Mouse (Mus musculus) megakaryocyte, embryonic 14.5 days (primary cell): ENCODE results near the gene 1700025C18Rik. TPM values are rescaled to one million over a fixed set of nuclear protein-coding genes. Genes with fewer than 3 reads are reported as not detected.

ENCODE experiments used
- H3K27me3 ChIP-seq: replicated peaks from 2 replicates; pipeline ENCODE3; 2012; ENCODE audit warnings: inconsistent platforms
- H3K36me3 ChIP-seq: replicated peaks from 2 replicates; pipeline ENCODE3; 2012; ENCODE audit warnings: low read length, inconsistent platforms, mixed read lengths
- H3K4me1 ChIP-seq: 2 replicates; pipeline ENCODE4 v1.6.1; 2012; ENCODE audit warnings: inconsistent platforms
- H3K4me3 ChIP-seq: replicated peaks from 2 replicates; pipeline ENCODE3; 2012; ENCODE audit warnings: moderate library complexity, mild to moderate bottlenecking, inconsistent platforms
- H3K9me3 ChIP-seq: 2 replicates; pipeline ENCODE4 v1.6.1; 2012; ENCODE audit warnings: inconsistent platforms
- FLI1 ChIP-seq: IDR thresholded peaks from 2 replicates; pipeline ENCODE4 v1.6.1; 2012; ENCODE audit warnings: low read length, inconsistent platforms, mixed read lengths
- GATA1 ChIP-seq: IDR thresholded peaks from 3 replicates; pipeline ENCODE4 v1.6.1; 2012; ENCODE audit warnings: mixed read lengths, low read length, inconsistent platforms, borderline replicate concordance
- polyA plus RNA-seq: library from polyadenylated mRNA; stranded (reverse); fragments of >175 nt; gene quantifications from 2 replicates; pipeline ENCODE4 v1.2.3, GENCODE M21; 2012; ENCODE audit warnings: low replicate concordance; ENCODE audit not compliant: insufficient read depth

1700025C18Rik gene
- polyA plus RNA-seq, 1 experiment, result not detected

GRCm38 (mm10) chr2:165080657-165081056, 9.9 kb downstream of the 1700025C18Rik start:
- peaks cover 71% of the 10 kb centered on the region for H3K27me3 ChIP-seq
- TF ChIP-seq FLI1, result no peak
- TF ChIP-seq GATA1, result no peak

GRCm38 (mm10) chr2:165078605-165079004, 11.9 kb downstream of the 1700025C18Rik start:
- Histone ChIP-seq H3K36me3 (no peaks in the 10 kb centered on the region), H3K4me1 (peaks cover 9% of the 10 kb centered on the region; the same call in 1 of the 2 replicates), H3K4me3 (no peak overlapping the region), H3K27me3 (peaks cover 77% of the 10 kb centered on the region), H3K9me3 (no peaks in the 10 kb centered on the region)
- TF ChIP-seq GATA1 (no peak), FLI1 (no peak)

More at GRCm38 (mm10) chr2:165080657-165081056, 9.9 kb downstream of the 1700025C18Rik start:
- Histone ChIP-seq H3K36me3 (no peaks in the 10 kb centered on the region), H3K4me3 (no peak overlapping the region), H3K4me1 (no peaks in the 10 kb centered on the region), H3K9me3 (no peaks in the 10 kb centered on the region)

- Histone ChIP-seq H3K4me3 (no peak overlapping the region), H3K9me3 (no peaks in the 10 kb centered on the region), H3K27me3 (peaks cover 83% of the 10 kb centered on the region), H3K4me1 (peaks cover 9% of the 10 kb centered on the region; the same call in 1 of the 2 replicates), H3K36me3 (no peaks in the 10 kb centered on the region)
- TF ChIP-seq FLI1, result no peak
- no peak for TF ChIP-seq GATA1
These were observed 12.5 kb downstream of the 1700025C18Rik start for GRCm38 (mm10) chr2:165078045-165078444.

GRCm38 (mm10) chr2:165077055-165077454, 13.5 kb downstream of the 1700025C18Rik start:
- Histone ChIP-seq H3K36me3 (no peaks in the 10 kb centered on the region), H3K9me3 (no peaks in the 10 kb centered on the region), H3K4me3 (no peak overlapping the region), H3K27me3 (peaks cover 92% of the 10 kb centered on the region), H3K4me1 (peaks cover 9% of the 10 kb centered on the region; the same call in 1 of the 2 replicates)
- TF ChIP-seq FLI1 (no peak), GATA1 (no peak)

GRCm38 (mm10) chr2:165074937-165075336, 15.6 kb downstream of the 1700025C18Rik start:
- Histone ChIP-seq H3K36me3 (no peaks in the 10 kb centered on the region), H3K27me3 (peaks cover 95% of the 10 kb centered on the region)
- TF ChIP-seq FLI1, result no peak
- no peak for TF ChIP-seq GATA1

GRCm38 (mm10) chr2:165074081-165074884, 16.3 kb downstream of the 1700025C18Rik start:
- Histone ChIP-seq H3K36me3 (no peaks in the 10 kb centered on the region), H3K4me1 (peaks cover 9% of the 10 kb centered on the region; the same call in 1 of the 2 replicates), H3K4me3 (no peak overlapping the region), H3K9me3 (no peaks in the 10 kb centered on the region), H3K27me3 (peaks cover 95% of the 10 kb centered on the region)
- TF ChIP-seq GATA1, result no peak
- no peak for TF ChIP-seq FLI1

More at GRCm38 (mm10) chr2:165074937-165075336, 15.6 kb downstream of the 1700025C18Rik start:
- Histone ChIP-seq H3K9me3 (no peaks in the 10 kb centered on the region), H3K4me1 (peaks cover 9% of the 10 kb centered on the region; the same call in 1 of the 2 replicates), H3K4me3 (no peak overlapping the region)

- peaks cover 9% of the 10 kb centered on the region; the same call in 1 of the 2 replicates for H3K4me1 ChIP-seq
- H3K9me3 ChIP-seq, result no peaks in the 10 kb centered on the region
- H3K36me3 ChIP-seq, result no peaks in the 10 kb centered on the region
- peaks cover 94% of the 10 kb centered on the region for H3K27me3 ChIP-seq
- no peak overlapping the region for H3K4me3 ChIP-seq
- no peak for TF ChIP-seq FLI1
- TF ChIP-seq GATA1, result no peak
These were observed 17.2 kb downstream of the 1700025C18Rik start for GRCm38 (mm10) chr2:165073381-165073781.

- Histone ChIP-seq H3K4me1 (peaks cover 12% of the 10 kb centered on the region; the same call in 1 of the 2 replicates), H3K9me3 (no peaks in the 10 kb centered on the region), H3K4me3 (no peak overlapping the region), H3K27me3 (peaks cover 87% of the 10 kb centered on the region), H3K36me3 (no peaks in the 10 kb centered on the region)
- TF ChIP-seq GATA1, result no peak
- no peak for TF ChIP-seq FLI1
These were observed 20.3 kb downstream of the 1700025C18Rik start for GRCm38 (mm10) chr2:165070096-165070816.

GRCm38 (mm10) chr2:165068806-165069205, 21.7 kb downstream of the 1700025C18Rik start:
- H3K36me3 ChIP-seq, result no peaks in the 10 kb centered on the region
- no peak overlapping the region for H3K4me3 ChIP-seq
- peaks cover 4% of the 10 kb centered on the region; the same call in 1 of the 2 replicates for H3K4me1 ChIP-seq
- H3K9me3 ChIP-seq, result no peaks in the 10 kb centered on the region
- TF ChIP-seq GATA1 (no peak), FLI1 (no peak)
- peaks cover 80% of the 10 kb centered on the region for H3K27me3 ChIP-seq
